Mouse (Mus musculus): ENCODE measurements around the gene Eif3a. TPM values are rescaled to one million over a fixed set of nuclear protein-coding genes. Genes with fewer than 3 reads are reported as not detected.

The Eif3a gene
- polyA plus RNA-seq, 1 experiment from 2014 or later = 57.2 TPM

DNA sequence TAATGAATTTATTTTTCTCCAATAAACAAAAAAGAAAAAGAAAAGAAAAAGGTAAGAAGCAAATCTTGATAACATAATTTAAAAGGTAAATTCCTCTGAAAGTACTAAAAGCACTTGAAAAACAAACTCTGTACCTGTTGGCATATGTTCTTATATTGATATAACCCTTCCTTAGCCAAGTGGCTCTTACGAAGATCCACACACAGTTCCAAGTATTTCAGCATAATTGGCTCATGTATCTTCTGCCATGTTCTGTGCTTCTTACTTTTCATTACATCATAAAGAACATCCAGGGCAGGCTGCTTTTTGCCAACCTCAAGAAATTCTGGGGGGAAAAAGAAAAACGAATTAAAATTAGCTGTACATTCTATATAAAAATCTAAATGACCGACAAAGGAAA lies 8.4 kb downstream of the Eif3a start:
- peaks cover 22% of the 10 kb centered on the region for H3K36me3 ChIP-seq (ENCODE audit: control insufficient read depth, insufficient read depth)
- H3K4me1 ChIP-seq (replicated peaks; ENCODE audit: control insufficient read depth, insufficient read depth, low read length) = 0 out of 2 replicates have a peak, but pooled peaks cover 3% of the 10 kb centered on the region
- no peak overlapping the region for H3K27ac ChIP-seq (ENCODE audit: low read depth, low read length)
- no peaks in the 10 kb centered on the region for H3K27me3 ChIP-seq (replicated peaks; ENCODE audit: control insufficient read depth, insufficient read depth, low read length)
- no peak overlapping the region for H3K9ac ChIP-seq (ENCODE audit: low read depth, low read length)
- no peaks in the 10 kb centered on the region for H3K9me3 ChIP-seq (ENCODE audit: control insufficient read depth)
- H3K4me2 ChIP-seq (replicated peaks; ENCODE audit: low read depth) = no peak overlapping the region
- 77% methylated on average over 3 of the region's 3 CpGs for WGBS
- no peak for ATAC-seq
- no peak overlapping the region for H3K4me3 ChIP-seq (ENCODE audit: low read depth, low read length)
- no peak for TF ChIP-seq CTCF (IDR thresholded peaks at IDR 0.05; ENCODE audit: low read depth)

DNA sequence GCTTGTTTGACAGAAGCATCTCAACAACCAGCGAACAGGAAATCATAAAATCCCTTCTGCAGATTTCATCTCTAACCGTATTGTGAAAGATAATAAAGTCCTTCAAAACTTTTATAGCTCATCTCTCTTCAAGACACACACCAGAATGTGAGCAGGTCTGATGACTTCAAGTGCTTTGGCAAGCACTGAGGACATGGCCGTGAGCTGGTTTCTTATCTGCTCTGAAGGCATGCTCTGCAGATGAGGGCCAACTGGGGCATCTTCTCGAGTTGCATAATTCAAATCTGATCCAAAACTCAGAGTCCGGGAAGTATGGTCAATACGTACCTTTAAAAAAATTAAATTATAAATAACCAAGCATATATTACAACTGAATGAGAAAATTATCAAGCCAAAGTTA lies 17.1 kb downstream of the Eif3a start:
- no peak for TF ChIP-seq CTCF (IDR thresholded peaks at IDR 0.05; ENCODE audit: low read depth)
- H3K36me3 ChIP-seq (ENCODE audit: control insufficient read depth, insufficient read depth) = peaks cover 76% of the 10 kb centered on the region
- ATAC-seq = no peak
- H3K9me3 ChIP-seq (ENCODE audit: control insufficient read depth) = no peaks in the 10 kb centered on the region
- no peak overlapping the region for H3K27ac ChIP-seq (ENCODE audit: low read depth, low read length)
- H3K4me2 ChIP-seq (replicated peaks; ENCODE audit: low read depth) = no peak overlapping the region
- H3K4me1 ChIP-seq (replicated peaks; ENCODE audit: control insufficient read depth, insufficient read depth, low read length) = no peaks in the 10 kb centered on the region
- no peak overlapping the region for H3K9ac ChIP-seq (ENCODE audit: low read depth, low read length)
- no peak overlapping the region for H3K4me3 ChIP-seq (ENCODE audit: low read depth, low read length)
- no peaks in the 10 kb centered on the region for H3K27me3 ChIP-seq (replicated peaks; ENCODE audit: control insufficient read depth, insufficient read depth, low read length)
- 75% methylated on average over 6 of the region's 6 CpGs for WGBS

DNA sequence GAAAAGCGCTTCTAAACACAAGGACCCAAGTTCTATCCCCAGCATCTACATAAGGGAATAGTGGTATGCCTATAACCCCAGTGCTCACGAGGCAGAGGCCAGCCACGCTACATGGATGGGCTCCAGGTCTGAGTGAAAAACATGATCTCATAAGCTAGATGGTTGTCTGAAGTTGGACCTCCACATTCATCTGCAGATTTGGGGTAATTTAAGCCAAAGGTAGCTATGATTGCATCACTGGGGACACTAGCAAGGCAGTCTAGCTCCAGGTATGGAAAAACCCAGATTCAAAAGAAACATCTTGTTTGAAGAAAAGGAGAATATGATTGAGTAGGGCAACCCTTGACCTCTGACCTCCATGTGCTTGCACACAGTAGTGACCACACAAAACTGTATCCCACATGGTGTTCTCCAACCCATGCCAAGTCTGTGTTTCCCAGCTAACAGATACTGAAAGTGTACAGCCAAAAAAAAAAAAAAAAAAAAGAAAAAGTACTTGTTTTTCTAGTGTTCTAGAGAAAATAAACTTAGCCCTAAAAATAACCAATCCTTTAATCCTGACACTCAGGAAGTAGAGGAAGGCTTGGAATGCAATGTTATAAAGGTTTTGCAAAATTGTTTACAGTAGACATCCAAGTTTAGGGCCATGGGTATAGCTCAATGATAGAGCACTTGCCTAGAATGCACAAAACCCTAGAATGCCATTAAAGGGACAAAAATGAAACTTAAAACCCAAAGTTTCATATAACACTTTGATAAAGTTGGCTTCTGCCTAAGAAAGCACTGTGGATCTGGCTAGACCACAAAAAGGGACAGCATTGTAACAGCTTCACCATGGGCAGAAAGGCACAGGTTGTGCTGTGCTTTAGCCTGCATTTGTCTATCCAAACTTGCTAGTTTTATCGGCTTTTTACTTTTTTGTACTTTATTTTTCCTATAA lies 31.3 kb downstream of the Eif3a start:
- WGBS = 80% methylated on average over 4 of the region's 4 CpGs
- Histone ChIP-seq H3K9me3 (ENCODE audit: control insufficient read depth) (no peaks in the 10 kb centered on the region), H3K4me1 (replicated peaks; ENCODE audit: control insufficient read depth, insufficient read depth, low read length) (0 out of 2 replicates have a peak, but pooled peaks cover 4% of the 10 kb centered on the region), H3K9ac (ENCODE audit: low read depth, low read length) (no peak overlapping the region), H3K4me3 (ENCODE audit: low read depth, low read length) (no peak overlapping the region), H3K36me3 (ENCODE audit: control insufficient read depth, insufficient read depth) (peaks cover 27% of the 10 kb centered on the region), H3K27me3 (replicated peaks; ENCODE audit: control insufficient read depth, insufficient read depth, low read length) (no peaks in the 10 kb centered on the region), H3K4me2 (replicated peaks; ENCODE audit: low read depth) (no peak overlapping the region), H3K27ac (ENCODE audit: low read depth, low read length) (no peak overlapping the region)
- no peak for ATAC-seq
- TF ChIP-seq CTCF (IDR thresholded peaks at IDR 0.05; ENCODE audit: low read depth) = no peak

DNA sequence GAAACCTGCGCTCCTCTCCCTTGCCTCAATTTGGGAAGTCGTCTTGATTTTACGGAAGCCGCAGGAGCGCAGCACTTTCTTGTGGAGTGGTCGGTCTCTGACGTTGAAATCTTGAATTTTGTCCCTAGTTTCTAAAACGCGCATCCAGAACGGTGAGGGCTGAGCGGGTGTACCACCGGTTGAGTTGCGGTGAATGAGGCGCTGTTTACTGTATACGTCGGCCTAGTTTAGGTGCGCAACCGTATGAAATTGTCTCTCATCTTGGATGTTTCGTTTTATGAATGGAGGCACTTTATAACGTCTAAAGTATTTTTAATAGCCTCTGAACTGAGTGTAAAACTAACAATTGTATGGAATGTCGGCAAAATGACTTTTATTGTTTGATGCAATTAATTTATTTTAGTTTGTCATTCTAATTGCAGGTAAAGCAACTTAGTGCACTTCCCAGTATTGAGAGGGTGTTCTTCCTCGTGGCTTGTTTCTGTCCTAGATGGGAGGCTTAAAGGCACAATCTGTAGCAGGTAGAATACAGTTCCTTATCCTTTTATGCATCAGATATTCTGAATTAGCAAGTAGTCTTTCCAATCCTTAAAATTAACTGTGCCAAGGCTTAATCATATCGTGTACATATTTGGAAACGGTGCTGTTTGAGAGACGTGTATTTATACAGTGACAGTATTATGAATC lies 33.2 kb downstream of the Eif3a start:
- 5% methylated on average over 25 of the region's 25 CpGs for WGBS
- Histone ChIP-seq H3K36me3 (ENCODE audit: control insufficient read depth, insufficient read depth) (peaks cover 10% of the 10 kb centered on the region), H3K27me3 (replicated peaks; ENCODE audit: control insufficient read depth, insufficient read depth, low read length) (no peaks in the 10 kb centered on the region), H3K4me2 (replicated peaks; ENCODE audit: low read depth) (peak overlapping the region; percentile 100), H3K4me1 (replicated peaks; ENCODE audit: control insufficient read depth, insufficient read depth, low read length) (0 out of 2 replicates have a peak, but pooled peaks cover 4% of the 10 kb centered on the region), H3K4me3 (ENCODE audit: low read depth, low read length) (peak overlapping the region; percentile 86), H3K27ac (ENCODE audit: low read depth, low read length) (no peak overlapping the region), H3K9ac (ENCODE audit: low read depth, low read length) (0 out of 2 replicates have a peak overlapping the region, but pooled peaks have one; percentile 48), H3K9me3 (ENCODE audit: control insufficient read depth) (no peaks in the 10 kb centered on the region)
- TF ChIP-seq CTCF (IDR thresholded peaks at IDR 0.05; ENCODE audit: low read depth) = no peak
- no peak for ATAC-seq

DNA sequence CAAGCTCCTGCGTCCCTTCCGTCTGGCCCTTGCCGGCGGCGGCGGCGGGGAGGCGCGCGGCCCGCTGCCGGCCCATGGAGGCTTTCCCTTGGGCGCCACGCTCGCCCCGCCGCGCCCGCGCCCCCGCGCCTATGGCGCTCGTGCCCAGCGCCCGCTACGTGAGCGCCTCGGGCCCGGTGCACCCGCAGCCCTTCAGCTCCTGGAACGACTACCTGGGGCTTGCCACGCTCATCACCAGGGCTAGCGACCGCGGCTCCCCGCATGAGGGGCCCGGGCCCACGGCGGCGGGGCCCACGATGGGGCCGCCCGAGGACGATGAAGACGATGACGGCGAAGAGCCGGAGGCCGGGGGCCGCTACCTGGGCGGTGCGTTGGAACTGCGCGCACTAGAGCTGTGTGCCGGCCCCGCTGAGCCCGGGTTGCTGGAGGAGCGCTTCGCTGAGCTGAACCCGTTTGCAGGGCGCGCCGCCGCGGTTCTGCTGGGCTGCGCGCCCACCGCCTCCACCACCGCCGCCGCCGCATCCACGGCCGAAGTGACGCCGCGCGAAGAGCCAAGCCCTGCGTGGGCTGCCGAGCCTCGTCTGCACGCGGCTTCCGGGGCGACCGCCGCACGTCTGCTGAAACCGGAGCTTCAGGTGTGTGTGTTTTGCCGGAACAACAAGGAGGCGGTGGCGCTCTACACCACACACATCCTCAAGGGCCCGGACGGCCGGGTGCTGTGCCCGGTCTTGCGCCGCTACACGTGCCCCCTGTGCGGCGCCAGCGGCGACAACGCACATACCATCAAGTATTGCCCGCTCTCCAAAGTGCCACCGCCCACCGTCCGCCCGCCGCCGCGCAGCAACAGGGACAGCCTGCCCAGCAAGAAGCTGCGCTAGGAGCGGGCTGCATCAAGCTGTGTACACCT lies 34.0 kb downstream of the Eif3a start:
- 0 out of 2 replicates have a peak, but pooled peaks cover 4% of the 10 kb centered on the region for H3K4me1 ChIP-seq (replicated peaks; ENCODE audit: control insufficient read depth, insufficient read depth, low read length)
- H3K4me3 ChIP-seq (ENCODE audit: low read depth, low read length) = peak overlapping the region; percentile 86
- no peak for TF ChIP-seq CTCF (IDR thresholded peaks at IDR 0.05; ENCODE audit: low read depth)
- WGBS = under 1% methylated on average over 111 of the region's 115 CpGs
- peak; percentile 47 for ATAC-seq
- H3K9ac ChIP-seq (ENCODE audit: low read depth, low read length) = peak overlapping the region; percentile 48; the same call in 1 of the 2 replicates
- H3K27ac ChIP-seq (ENCODE audit: low read depth, low read length) = no peak overlapping the region
- peak overlapping the region; percentile 100 for H3K4me2 ChIP-seq (replicated peaks; ENCODE audit: low read depth)
- H3K9me3 ChIP-seq (ENCODE audit: control insufficient read depth) = no peaks in the 10 kb centered on the region
- no peaks in the 10 kb centered on the region for H3K27me3 ChIP-seq (replicated peaks; ENCODE audit: control insufficient read depth, insufficient read depth, low read length)
- H3K36me3 ChIP-seq (ENCODE audit: control insufficient read depth, insufficient read depth) = peaks cover 7% of the 10 kb centered on the region

Data from intestine, postnatal 0 days (tissue).